Mouse (Mus musculus): ENCODE results near the gene Rrp7a.

Rrp7a gene

GRCm38 (mm10) chr15:83111874-83112273 lies 10.7 kb downstream of the Rrp7a start:
- DNase-seq (ENCODE audit: low read depth, low spot score): no peak

GRCm38 (mm10) chr15:83111290-83111689 lies 11.3 kb downstream of the Rrp7a start:
- DNase-seq (ENCODE audit: low read depth, low spot score): no peak

GRCm38 (mm10) chr15:83107814-83108213 lies 14.8 kb downstream of the Rrp7a start:
- DNase-seq (ENCODE audit: low read depth, low spot score): no peak

- no peak for DNase-seq (ENCODE audit: low read depth, low spot score)
These were observed 16.2 kb downstream of the Rrp7a start for GRCm38 (mm10) chr15:83106426-83106825.

GRCm38 (mm10) chr15:83103111-83103510 lies 19.5 kb downstream of the Rrp7a start:
- no peak for DNase-seq (ENCODE audit: low read depth, low spot score)

GRCm38 (mm10) chr15:83100332-83100662 lies 22.3 kb downstream of the Rrp7a start:
- no peak for DNase-seq (ENCODE audit: low read depth, low spot score)

GRCm38 (mm10) chr15:83099533-83100331 lies 22.9 kb downstream of the Rrp7a start:
- DNase-seq (ENCODE audit: low read depth, low spot score): no peak

GRCm38 (mm10) chr15:83095950-83096349 lies 26.7 kb downstream of the Rrp7a start:
- DNase-seq (ENCODE audit: low read depth, low spot score): no peak

GRCm38 (mm10) chr15:83093687-83094086 lies 28.9 kb downstream of the Rrp7a start:
- DNase-seq (ENCODE audit: low read depth, low spot score): no peak

GRCm38 (mm10) chr15:83090874-83091273 lies 31.7 kb downstream of the Rrp7a start:
- DNase-seq (ENCODE audit: low read depth, low spot score): no peak

GRCm38 (mm10) chr15:83089429-83089605 lies 33.3 kb downstream of the Rrp7a start, which contains the start of gene Serhl:
Gene Serhl, plus strand, starts transcription at chr15:83089506.
- no peak for DNase-seq (ENCODE audit: low read depth, low spot score)

GRCm38 (mm10) chr15:83088495-83089428 lies 33.8 kb downstream of the Rrp7a start:
- DNase-seq (ENCODE audit: low read depth, low spot score): no peak

GRCm38 (mm10) chr15:83086636-83087328 lies 35.8 kb downstream of the Rrp7a start:
- no peak for DNase-seq (ENCODE audit: low read depth, low spot score)

GRCm38 (mm10) chr15:83085901-83086300 lies 36.7 kb downstream of the Rrp7a start:
- no peak for DNase-seq (ENCODE audit: low read depth, low spot score)

GRCm38 (mm10) chr15:83084022-83084640 lies 38.5 kb downstream of the Rrp7a start:
- no peak for DNase-seq (ENCODE audit: low read depth, low spot score)

GRCm38 (mm10) chr15:83083530-83083929 lies 39.1 kb downstream of the Rrp7a start:
- no peak for DNase-seq (ENCODE audit: low read depth, low spot score)

GRCm38 (mm10) chr15:83075607-83076525 lies 46.7 kb downstream of the Rrp7a start:
- no peak for DNase-seq (ENCODE audit: low read depth, low spot score)

- no peak for DNase-seq (ENCODE audit: low read depth, low spot score)
These were observed 48.4 kb downstream of the Rrp7a start for GRCm38 (mm10) chr15:83074179-83074578.

- DNase-seq (ENCODE audit: low read depth, low spot score): no peak
These were observed 50.8 kb downstream of the Rrp7a start for GRCm38 (mm10) chr15:83071752-83072151.

GRCm38 (mm10) chr15:83070942-83071341 lies 51.7 kb downstream of the Rrp7a start:
- DNase-seq (ENCODE audit: low read depth, low spot score): no peak

GRCm38 (mm10) chr15:83068270-83068669 lies 54.3 kb downstream of the Rrp7a start:
- DNase-seq (ENCODE audit: low read depth, low spot score): no peak

Measured in brain, embryonic 18.5 days (tissue).